Mouse (Mus musculus): ENCODE measurements at regions not wholly inside any gene's neighbourhood (a gene's known extent, or its start where the extent isn't known, plus 50 kb on each side); places are given as distances from the start of the nearest gene placed in this dataset.
"Not testable (repeated sequence)": the region's sequence is repeated elsewhere in the genome, so short reads cannot be mapped to it uniquely, and the experiment has no call there.

GRCm38 (mm10) chr8:86273811-86274210 lies 306.7 kb downstream of the Abcc12 start:
- DNase-seq, result no peak
- no peak overlapping the region for H3K4me3 ChIP-seq (replicated peaks; ENCODE audit: insufficient read depth, low read depth, low read length)
- TF ChIP-seq CTCF (IDR thresholded peaks at IDR 0.05; ENCODE audit: borderline replicate concordance, insufficient read depth, low read depth, low read length), result no peak
- TF ChIP-seq POLR2A (IDR thresholded peaks at IDR 0.05; ENCODE audit: borderline replicate concordance, insufficient read depth, low read length), result no peak
- peaks cover 7% of the 10 kb centered on the region for H3K4me1 ChIP-seq (ENCODE audit: control insufficient read depth, insufficient read depth, low read length)
- H3K27me3 ChIP-seq (ENCODE audit: control insufficient read depth, insufficient read depth, low read length), result no peaks in the 10 kb centered on the region
- H3K27ac ChIP-seq (ENCODE audit: insufficient read depth, low read length), result no peak overlapping the region
- 60% methylated on average over 3 of the region's 3 CpGs for WGBS

GRCm38 (mm10) chr8:86272626-86273025 lies 307.9 kb downstream of the Abcc12 start:
- 3% methylated on average over 1 of the region's 1 CpGs for WGBS
- H3K4me3 ChIP-seq (replicated peaks; ENCODE audit: insufficient read depth, low read depth, low read length), result no peak overlapping the region
- TF ChIP-seq POLR2A (IDR thresholded peaks at IDR 0.05; ENCODE audit: borderline replicate concordance, insufficient read depth, low read length) (no peak), CTCF (IDR thresholded peaks at IDR 0.05; ENCODE audit: borderline replicate concordance, insufficient read depth, low read depth, low read length) (no peak)

GRCm38 (mm10) chr8:86271477-86271876 lies 309.0 kb downstream of the Abcc12 start:
- DNase-seq, result no peak
- TF ChIP-seq CTCF (IDR thresholded peaks at IDR 0.05; ENCODE audit: borderline replicate concordance, insufficient read depth, low read depth, low read length) (no peak), POLR2A (IDR thresholded peaks at IDR 0.05; ENCODE audit: borderline replicate concordance, insufficient read depth, low read length) (no peak)

More at GRCm38 (mm10) chr8:86272626-86273025, 307.9 kb downstream of the Abcc12 start:
- peak in 1 of 2 experiments; percentile 63 for DNase-seq
- peaks cover 7% of the 10 kb centered on the region for H3K4me1 ChIP-seq (ENCODE audit: control insufficient read depth, insufficient read depth, low read length)
- H3K27me3 ChIP-seq (ENCODE audit: control insufficient read depth, insufficient read depth, low read length), result no peaks in the 10 kb centered on the region
- no peak overlapping the region for H3K27ac ChIP-seq (ENCODE audit: insufficient read depth, low read length)

DNA sequence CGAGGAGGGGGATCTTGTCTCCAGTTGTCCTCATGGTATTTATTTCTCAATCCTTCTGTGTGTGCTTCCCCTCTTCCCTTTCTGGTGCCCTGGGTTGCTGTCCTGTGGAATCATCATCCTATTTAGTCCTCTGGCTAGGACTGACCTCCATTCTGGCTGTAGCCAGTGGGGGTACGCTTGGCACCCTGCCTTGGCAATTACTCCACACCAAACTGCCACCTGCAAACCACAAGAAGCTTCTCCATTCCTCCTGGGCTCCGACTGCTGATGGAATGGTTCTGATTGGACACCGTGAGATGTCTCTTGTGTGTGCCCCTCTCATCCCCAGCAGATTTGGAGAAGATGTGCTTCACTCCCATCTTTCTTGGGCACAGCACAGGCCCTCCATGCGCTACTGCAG lies 322.5 kb downstream of the Abcc12 start:
- 42% methylated on average over 5 of the region's 5 CpGs for WGBS
- DNase-seq, result peak; percentile 66 to 74
- TF ChIP-seq CTCF (IDR thresholded peaks at IDR 0.05; ENCODE audit: borderline replicate concordance, insufficient read depth, low read depth, low read length) (no peak), POLR2A (IDR thresholded peaks at IDR 0.05; ENCODE audit: borderline replicate concordance, insufficient read depth, low read length) (no peak)
- H3K27ac ChIP-seq (ENCODE audit: insufficient read depth, low read length), result no peak overlapping the region
- H3K27me3 ChIP-seq (ENCODE audit: control insufficient read depth, insufficient read depth, low read length), result no peaks in the 10 kb centered on the region
- no peak overlapping the region for H3K4me3 ChIP-seq (replicated peaks; ENCODE audit: insufficient read depth, low read depth, low read length)
- H3K4me1 ChIP-seq (ENCODE audit: control insufficient read depth, insufficient read depth, low read length), result peaks cover 5% of the 10 kb centered on the region

More at GRCm38 (mm10) chr8:86271477-86271876, 309.0 kb downstream of the Abcc12 start:
- 85% methylated on average over 6 of the region's 6 CpGs for WGBS
- H3K4me3 ChIP-seq (replicated peaks; ENCODE audit: insufficient read depth, low read depth, low read length), result no peak overlapping the region
- no peaks in the 10 kb centered on the region for H3K27me3 ChIP-seq (ENCODE audit: control insufficient read depth, insufficient read depth, low read length)
- peaks cover 7% of the 10 kb centered on the region for H3K4me1 ChIP-seq (ENCODE audit: control insufficient read depth, insufficient read depth, low read length)
- H3K27ac ChIP-seq (ENCODE audit: insufficient read depth, low read length), result no peak overlapping the region

- Histone ChIP-seq H3K27ac (ENCODE audit: insufficient read depth, low read length) (no peak overlapping the region), H3K4me3 (replicated peaks; ENCODE audit: insufficient read depth, low read depth, low read length) (no peak overlapping the region), H3K27me3 (ENCODE audit: control insufficient read depth, insufficient read depth, low read length) (no peaks in the 10 kb centered on the region), H3K4me1 (ENCODE audit: control insufficient read depth, insufficient read depth, low read length) (peaks cover 5% of the 10 kb centered on the region)
- TF ChIP-seq CTCF (IDR thresholded peaks at IDR 0.05; ENCODE audit: borderline replicate concordance, insufficient read depth, low read depth, low read length), result no peak
- no peak for TF ChIP-seq POLR2A (IDR thresholded peaks at IDR 0.05; ENCODE audit: borderline replicate concordance, insufficient read depth, low read length)
- peak in 1 of 2 experiments; percentile 38 for DNase-seq
Observed at GRCm38 (mm10) chr8:86255431-86255830, 325.1 kb downstream of the Abcc12 start.

GRCm38 (mm10) chr8:86254680-86255079 lies 325.8 kb downstream of the Abcc12 start:
- no peak overlapping the region for H3K27ac ChIP-seq (ENCODE audit: insufficient read depth, low read length)
- 40% methylated on average over 1 of the region's 1 CpGs for WGBS

DNA sequence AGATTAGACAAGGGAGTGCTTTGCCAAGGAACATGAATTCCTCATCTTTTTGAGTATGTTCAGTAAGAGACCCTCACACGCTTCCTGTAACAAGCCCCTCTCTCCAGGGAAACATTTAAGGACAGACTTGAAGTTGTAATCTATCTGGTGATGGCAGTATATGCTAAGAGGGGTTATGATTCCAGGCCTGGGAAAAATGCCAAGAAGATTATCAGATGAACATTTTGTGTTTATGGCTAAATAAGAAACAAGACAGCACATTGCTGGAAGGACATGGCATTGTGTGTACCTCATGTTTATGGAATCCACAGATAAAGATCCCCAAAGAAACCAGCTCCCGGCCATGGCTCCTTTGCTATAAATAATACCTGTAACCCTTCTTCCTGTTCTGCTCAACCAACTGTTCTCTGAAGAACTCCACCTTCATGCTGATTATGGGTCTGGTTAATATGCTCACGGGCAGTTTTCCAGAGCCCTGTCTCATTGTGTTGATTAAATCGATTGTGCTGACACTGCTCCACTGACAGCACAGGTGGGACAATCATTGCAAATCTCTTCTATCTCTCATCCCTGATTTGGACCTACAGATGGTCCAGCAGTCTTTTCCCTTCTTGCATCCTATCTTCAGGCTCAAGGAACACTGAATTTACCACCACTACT lies 327.7 kb downstream of the Abcc12 start:
- TF ChIP-seq CTCF (IDR thresholded peaks at IDR 0.05; ENCODE audit: borderline replicate concordance, insufficient read depth, low read depth, low read length) (no peak), POLR2A (IDR thresholded peaks at IDR 0.05; ENCODE audit: borderline replicate concordance, insufficient read depth, low read length) (no peak)
- Histone ChIP-seq H3K27me3 (ENCODE audit: control insufficient read depth, insufficient read depth, low read length) (no peaks in the 10 kb centered on the region), H3K4me3 (replicated peaks; ENCODE audit: insufficient read depth, low read depth, low read length) (no peak overlapping the region), H3K27ac (ENCODE audit: insufficient read depth, low read length) (no peak overlapping the region), H3K4me1 (ENCODE audit: control insufficient read depth, insufficient read depth, low read length) (peaks cover under 1% of the 10 kb centered on the region; the same call in 1 of the 2 replicates)
- DNase-seq, result peak in 1 of 2 experiments; percentile 58
- WGBS, result 36% methylated on average over 4 of the region's 4 CpGs

More at GRCm38 (mm10) chr8:86254680-86255079, 325.8 kb downstream of the Abcc12 start:
- peaks cover 5% of the 10 kb centered on the region for H3K4me1 ChIP-seq (ENCODE audit: control insufficient read depth, insufficient read depth, low read length)
- no peaks in the 10 kb centered on the region for H3K27me3 ChIP-seq (ENCODE audit: control insufficient read depth, insufficient read depth, low read length)
- peak in 1 of 2 experiments; percentile 48 for DNase-seq
- no peak for TF ChIP-seq POLR2A (IDR thresholded peaks at IDR 0.05; ENCODE audit: borderline replicate concordance, insufficient read depth, low read length)
- TF ChIP-seq CTCF (IDR thresholded peaks at IDR 0.05; ENCODE audit: borderline replicate concordance, insufficient read depth, low read depth, low read length), result no peak
- no peak overlapping the region for H3K4me3 ChIP-seq (replicated peaks; ENCODE audit: insufficient read depth, low read depth, low read length)

GRCm38 (mm10) chr8:86234696-86235095 lies 345.8 kb downstream of the Abcc12 start:
- 91% methylated on average over 4 of the region's 4 CpGs for WGBS
- Histone ChIP-seq H3K4me1 (ENCODE audit: control insufficient read depth, insufficient read depth, low read length) (no peaks in the 10 kb centered on the region), H3K27me3 (ENCODE audit: control insufficient read depth, insufficient read depth, low read length) (no peaks in the 10 kb centered on the region), H3K4me3 (replicated peaks; ENCODE audit: insufficient read depth, low read depth, low read length) (no peak overlapping the region), H3K27ac (ENCODE audit: insufficient read depth, low read length) (no peak overlapping the region)
- TF ChIP-seq POLR2A (IDR thresholded peaks at IDR 0.05; ENCODE audit: borderline replicate concordance, insufficient read depth, low read length), result no peak
- no peak for TF ChIP-seq CTCF (IDR thresholded peaks at IDR 0.05; ENCODE audit: borderline replicate concordance, insufficient read depth, low read depth, low read length)
- DNase-seq, result no peak

- H3K27me3 ChIP-seq (ENCODE audit: control insufficient read depth, insufficient read depth, low read length); H3K4me1 ChIP-seq (ENCODE audit: control insufficient read depth, insufficient read depth, low read length); H3K4me3 ChIP-seq (replicated peaks; ENCODE audit: insufficient read depth, low read depth, low read length); H3K27ac ChIP-seq (ENCODE audit: insufficient read depth, low read length); DNase-seq: not testable (repeated sequence)
- 88% methylated on average over 6 of the region's 6 CpGs for WGBS
Observed at GRCm38 (mm10) chr8:86231994-86232393, 348.5 kb downstream of the Abcc12 start.

Data from cerebellum, adult 2 months (tissue).